Mouse (Mus musculus): ENCODE data around the gene Smim13. TPM values are rescaled to one million over a fixed set of nuclear protein-coding genes. Genes with fewer than 3 reads are reported as not detected.
"Not testable (repeated sequence)": the region's sequence is repeated elsewhere in the genome, so short reads cannot be mapped to it uniquely, and the experiment has no call there.

Gene Smim13
- polyA plus RNA-seq, 1 experiment = 4.1 TPM

DNA sequence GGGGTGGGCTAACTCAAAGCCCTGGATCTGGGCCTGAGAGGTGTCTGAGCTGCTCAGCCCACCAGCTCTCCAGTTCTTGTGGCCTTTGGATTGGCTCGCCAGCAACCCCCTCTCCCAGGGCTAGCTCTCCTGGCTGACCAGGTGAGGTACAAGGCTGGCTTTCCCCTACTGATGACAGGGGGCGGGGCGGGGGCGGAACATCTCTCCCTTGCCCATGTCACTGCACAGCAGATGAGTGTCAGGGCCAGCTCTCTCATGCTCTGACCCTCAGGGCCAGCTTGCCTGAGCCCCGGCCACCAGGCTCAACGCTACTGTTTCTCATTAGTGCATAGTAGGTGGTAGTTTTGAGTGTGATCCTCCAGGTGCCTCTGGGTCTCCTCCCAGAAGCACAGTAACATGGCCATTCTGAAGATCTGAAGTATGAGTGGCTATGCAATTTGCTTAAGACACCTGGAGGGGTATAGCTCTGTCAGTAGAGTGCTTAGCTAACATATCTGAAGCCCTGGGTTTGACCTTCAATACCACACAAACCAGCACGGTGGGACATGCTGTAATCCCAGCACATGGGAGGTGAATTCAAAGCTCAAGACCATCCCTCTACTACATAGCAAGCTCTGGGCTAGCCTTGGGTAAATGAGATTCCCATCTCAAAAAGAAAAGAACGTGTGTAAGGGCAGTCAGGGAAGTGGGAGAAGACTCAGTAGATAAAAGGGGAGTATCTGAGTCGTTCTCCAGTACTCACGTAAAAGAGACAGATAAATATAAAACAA is 11.4 kb upstream of the Smim13 start:
- DNase-seq (ENCODE audit: low read depth) = no peak

DNA sequence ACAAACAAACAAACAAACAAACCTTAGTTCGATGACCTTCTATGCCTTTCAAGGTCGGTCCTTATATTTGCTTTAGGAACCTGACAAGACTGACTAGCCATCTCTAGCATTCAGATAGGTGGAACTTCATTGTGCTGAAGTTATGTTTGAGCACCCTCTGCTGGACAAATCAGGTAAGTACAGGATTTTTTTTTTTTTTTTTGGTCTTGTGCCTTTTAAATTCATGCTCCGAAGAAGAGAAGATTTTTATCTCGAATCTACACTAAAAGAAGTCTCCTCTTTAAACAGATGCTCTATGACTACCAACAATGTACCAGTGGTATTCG is 10.9 kb upstream of the Smim13 start:
- DNase-seq (ENCODE audit: low read depth) = no peak

DNA sequence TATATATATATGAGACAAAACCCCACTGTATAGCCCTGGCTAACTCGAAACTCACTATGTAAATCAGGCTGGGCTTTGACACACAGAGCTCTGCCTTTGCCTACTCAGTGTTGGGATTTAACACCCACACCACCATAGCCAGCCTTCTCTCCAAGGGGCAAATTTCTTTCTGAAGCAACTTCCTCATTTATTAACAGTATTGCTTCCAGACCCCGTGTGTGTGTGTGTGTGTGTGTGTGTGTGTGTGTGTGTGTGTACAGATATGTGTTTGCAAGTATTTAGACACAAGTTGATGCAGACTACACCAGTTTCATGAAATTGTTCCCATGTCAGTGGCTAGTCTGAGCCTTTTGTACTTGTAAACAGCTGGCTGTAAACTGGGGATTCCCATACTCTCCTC is 8.1 kb upstream of the Smim13 start:
- DNase-seq (ENCODE audit: low read depth) = no peak

DNA sequence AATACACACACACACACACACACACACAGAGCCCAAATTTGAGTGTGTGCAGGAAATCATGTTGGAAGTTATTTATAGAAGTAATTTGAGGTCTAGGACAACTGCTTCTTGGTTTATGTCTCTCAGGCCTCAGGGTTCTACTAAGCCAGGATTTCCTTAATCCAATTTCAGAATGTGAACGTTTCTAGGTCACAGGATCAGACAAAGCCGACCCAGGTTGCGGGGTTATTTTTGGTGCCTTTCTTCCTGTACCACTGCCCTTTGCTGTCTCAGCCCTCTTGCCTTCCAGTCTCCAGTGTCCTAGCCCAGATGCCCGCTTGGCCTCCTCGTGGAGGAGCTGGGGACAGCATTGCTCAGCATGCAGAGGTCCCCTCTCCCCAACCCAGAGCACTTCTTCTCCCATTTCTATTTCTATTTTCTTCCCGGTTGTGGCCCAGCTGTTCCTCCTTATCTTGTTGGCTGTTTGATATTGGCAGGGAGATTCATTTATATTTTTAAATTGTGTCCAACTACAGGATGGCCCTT is 5.3 kb upstream of the Smim13 start:
- DNase-seq (ENCODE audit: low read depth) = no peak

DNA sequence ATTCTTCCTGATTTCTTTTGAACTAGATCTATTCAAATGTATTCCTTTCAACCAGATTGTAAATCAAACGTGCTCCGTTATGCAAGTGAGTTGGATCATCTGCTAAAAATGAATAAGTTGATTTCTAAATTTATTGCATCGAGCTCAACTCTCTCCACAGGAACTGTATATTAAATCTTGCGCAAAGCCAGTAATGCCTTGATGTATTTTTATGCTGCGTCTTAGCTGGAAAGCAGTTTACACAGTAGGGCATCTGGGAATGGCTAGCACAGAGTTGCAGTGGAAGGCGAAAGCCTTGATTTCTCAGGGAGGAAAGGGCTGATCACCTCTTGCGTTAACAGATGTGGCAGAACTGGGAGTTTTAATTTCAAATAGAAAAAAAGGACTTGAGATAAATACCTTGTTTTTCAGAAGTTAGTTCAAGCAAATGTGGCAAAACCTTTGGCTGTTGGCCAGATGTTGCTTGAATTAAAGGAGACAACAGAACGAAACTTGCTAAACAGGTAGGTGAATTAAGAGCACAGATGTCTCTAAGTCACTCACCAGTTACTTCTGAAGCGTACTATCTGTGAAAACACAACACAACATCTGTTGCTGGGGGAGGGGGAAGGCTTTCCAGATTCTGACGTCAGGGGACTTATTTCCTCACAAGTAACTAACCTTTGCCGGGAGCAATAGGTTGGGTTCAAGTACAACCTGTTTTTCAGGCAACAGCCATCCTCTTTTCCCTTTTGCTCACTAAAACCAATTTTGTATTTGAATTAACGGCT is 708 bp upstream of the Smim13 start:
- DNase-seq (ENCODE audit: low read depth) = peak; percentile 69

DNA sequence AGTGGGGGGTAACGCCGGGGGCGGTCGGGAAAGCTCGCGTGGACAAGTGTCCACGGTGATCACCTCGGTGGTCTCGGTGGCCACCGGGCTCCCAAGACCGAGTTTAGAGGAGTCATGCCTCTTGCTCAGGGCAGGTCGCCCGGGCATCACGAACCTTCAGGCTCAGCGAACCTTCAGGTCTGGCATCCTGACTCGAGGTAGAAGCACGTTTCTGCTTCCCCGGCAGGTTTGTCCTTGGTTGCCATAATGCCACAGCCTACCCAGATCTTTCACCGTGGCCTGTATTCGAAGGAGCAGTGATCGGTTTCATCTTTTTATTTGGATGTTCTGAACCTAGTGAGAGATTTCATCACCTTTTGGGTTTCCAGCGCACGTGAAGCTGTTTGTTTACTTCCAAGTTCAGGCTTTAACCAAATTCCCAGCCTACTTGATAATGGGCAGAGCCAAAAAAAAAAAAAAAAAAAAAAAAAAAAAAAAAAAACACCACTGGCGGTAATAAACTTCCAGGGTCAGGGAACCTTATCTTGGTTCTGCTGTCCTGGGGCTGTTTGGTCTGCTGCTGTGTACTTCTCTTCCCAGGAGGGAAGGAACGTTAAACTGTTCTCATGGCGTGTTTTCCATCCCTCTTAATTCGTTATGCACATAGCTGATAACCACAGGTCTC is 806 bp downstream of the Smim13 start:
- DNase-seq (ENCODE audit: low read depth) = no peak

DNA sequence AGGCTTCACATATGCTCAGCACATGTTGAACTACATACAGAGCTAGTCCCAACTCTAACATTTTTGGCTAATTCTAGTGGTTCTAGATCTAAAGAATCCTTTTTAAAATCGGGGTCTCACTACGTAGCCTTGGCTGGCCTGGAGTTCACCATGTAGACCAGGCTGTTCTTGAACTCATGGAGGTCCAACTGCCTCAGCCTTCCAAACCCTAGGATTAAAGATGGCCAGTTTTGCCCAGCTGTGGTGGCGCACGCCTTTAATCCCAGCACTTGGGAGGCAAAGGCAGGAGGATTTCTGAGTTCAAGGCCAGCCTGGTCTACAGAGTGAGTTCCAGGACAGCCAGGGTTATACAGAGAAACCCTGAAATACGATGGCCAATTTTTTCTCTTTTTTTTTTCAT is 1.6 kb downstream of the Smim13 start:
- not testable (repeated sequence) for DNase-seq (ENCODE audit: low read depth)

DNA sequence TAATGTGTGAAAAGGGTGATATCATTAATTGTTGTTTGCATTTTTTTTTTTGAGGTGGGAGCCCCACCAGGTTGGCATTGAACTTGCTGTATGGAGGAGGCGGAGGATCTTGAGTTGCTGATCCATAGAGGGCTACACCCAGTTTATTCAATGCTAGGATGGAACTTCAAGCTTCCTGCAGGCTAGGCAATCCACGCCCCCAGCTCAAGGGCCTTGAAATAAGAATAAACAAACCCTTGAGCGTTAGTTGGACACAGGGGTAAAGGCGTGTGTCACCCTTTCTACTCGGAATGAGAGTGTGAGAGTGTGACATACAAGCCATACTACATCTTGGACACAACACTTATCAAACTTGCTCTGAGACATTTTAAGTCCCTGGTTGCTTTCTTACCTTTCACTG is 2.0 kb downstream of the Smim13 start:
- DNase-seq (ENCODE audit: low read depth) = no peak

DNA sequence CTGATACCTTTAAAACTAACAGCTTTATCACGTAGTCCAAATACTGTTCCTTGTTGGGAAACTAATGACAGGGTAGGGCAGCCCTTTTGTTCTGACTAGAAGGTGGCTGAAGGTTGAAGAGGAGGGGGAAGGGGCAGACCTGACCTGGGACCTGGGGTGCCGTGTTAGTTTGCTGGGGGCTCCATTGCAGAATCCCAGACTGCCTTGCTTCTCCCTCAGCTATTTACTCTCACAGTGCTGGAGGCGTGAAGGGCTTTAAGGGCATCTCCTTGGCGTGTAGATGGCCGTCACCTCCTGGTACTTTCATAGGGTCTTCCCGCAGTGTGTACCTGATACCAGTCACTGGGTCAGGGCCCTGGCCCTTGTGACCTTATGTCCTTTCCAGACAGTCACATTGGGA is 2.5 kb downstream of the Smim13 start:
- no peak for DNase-seq (ENCODE audit: low read depth)

DNA sequence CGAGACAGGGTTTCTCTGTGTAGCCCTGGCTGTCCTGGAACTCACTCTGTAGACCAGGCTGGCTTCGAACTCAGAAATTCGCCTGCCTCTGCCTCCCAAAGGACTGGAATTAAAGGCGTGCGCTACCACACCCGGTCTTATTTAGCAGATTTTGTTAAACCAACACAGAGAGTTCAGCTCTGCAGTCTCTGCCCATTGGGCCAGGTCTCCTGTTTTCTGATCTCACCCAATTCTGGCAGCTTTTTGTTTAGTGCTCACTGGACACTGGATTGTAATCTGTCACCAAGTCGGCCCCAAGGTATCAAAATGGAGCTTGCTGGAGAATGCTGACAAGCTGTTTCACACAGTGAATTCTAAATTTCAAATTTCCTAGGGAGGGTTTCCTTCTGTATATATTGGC is 3.1 kb downstream of the Smim13 start:
- DNase-seq (ENCODE audit: low read depth) = no peak

DNA sequence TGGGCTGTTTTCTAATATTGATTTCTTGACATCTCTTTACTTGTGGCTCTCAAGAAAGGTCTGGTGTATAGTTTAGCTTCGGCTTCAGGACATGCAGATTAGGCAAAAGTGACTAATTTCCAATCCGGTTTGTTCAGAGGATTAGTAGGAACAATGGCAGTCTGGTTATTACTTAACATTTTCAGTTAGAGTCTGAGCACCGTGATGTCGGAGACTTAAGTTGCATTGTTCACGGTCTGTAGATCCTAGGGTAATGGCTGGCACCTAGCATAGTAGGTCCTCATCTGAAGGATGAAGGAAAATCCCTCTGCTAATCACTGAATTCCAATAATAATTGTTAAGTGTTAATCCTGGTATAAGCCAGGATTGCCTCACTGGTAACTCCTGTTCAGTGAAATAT is 6.5 kb downstream of the Smim13 start:
- DNase-seq (ENCODE audit: low read depth) = peak; percentile 75

DNA sequence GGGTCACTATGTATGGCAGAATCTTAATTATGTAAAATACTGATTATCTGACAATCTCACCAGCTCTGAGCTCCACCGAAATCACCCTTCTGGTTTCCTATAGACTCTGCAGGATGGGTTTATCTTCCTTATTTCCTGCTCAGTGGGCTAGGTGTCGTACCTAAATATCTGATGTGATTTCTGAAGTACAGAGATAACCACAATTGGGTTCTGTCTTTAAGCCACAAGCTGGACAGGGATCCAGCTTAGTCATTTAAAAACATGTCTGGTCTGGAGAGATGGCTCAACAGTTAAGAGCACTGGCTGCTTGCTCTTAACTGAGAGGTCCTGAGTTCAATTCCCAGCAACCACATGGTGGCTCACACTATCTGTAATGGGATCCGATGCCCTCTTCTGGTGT is 7.3 kb downstream of the Smim13 start:
- DNase-seq (ENCODE audit: low read depth) = no peak

DNA sequence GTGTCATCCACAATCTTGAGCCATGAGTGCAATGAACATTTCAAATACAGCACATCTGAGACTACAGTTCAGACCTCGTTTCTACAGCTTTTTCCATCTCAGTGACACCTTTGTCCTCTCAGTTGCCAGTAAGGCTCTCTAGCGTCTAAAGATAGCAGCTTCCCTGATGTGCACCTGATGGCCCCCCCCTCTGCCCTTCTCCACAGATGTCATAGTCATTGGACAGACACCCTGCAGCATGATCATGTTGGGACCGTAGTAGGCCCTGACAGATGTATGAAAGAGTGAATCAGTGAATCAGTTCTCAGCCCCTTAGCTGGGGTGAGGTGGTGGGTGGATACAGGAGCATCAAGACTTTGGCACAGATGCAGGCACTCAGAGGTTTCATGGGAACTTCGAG is 8.2 kb downstream of the Smim13 start:
- DNase-seq (ENCODE audit: low read depth) = no peak

DNA sequence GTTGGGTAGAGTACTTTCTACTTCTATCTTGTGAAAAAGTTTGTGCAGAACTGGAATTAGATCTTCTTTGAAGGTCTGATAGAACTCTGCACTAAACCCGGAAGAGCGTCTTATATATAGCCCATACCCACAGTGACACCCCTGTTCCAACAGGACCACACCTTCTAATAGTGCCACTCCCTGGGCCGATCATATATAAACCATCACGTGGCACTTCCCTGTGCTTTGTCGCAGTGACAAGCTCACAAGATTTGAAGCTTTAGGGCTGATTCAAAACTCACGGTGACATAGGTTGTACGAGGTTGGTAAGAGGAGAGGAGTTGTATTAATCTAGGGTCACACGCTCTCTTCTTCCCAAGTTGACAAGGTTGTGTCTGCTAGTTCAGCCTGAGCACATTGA is 12.0 kb downstream of the Smim13 start:
- not testable (repeated sequence) for DNase-seq (ENCODE audit: low read depth)

DNA sequence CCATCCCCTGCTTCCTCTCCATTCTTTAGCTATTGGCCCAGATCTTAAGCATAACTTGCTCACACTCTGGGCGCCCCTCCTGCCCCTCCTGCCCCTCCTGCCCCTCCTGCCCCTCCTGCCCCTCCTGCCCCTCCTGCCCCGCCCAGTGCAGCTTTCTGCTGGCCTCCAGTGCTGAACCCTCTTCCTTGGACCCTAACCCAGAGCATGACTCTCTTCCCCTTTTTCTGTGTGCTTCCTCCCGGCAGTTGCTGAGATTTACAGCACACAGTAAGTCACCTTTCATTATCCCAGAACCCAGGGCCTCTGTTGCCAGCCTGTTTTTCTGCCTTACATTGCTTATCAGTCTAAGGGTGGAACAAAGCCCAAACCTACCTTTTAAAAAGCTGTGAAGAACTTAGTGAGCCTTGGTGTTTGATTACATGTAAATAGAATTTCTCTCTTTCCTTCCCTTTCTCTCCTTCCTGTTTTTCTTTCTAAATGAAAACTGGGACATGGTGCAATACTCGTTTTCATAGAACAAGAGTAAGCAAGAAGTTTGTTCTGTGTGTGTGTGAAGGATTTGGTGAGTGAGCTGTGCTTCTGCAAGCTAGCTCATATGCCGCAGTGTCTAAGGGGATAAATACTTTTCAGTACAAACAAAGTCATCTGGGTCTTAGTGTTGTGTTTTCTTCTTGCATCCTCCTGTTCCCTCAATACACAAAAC is 13.8 kb downstream of the Smim13 start:
- no peak for DNase-seq (ENCODE audit: low read depth)

DNA sequence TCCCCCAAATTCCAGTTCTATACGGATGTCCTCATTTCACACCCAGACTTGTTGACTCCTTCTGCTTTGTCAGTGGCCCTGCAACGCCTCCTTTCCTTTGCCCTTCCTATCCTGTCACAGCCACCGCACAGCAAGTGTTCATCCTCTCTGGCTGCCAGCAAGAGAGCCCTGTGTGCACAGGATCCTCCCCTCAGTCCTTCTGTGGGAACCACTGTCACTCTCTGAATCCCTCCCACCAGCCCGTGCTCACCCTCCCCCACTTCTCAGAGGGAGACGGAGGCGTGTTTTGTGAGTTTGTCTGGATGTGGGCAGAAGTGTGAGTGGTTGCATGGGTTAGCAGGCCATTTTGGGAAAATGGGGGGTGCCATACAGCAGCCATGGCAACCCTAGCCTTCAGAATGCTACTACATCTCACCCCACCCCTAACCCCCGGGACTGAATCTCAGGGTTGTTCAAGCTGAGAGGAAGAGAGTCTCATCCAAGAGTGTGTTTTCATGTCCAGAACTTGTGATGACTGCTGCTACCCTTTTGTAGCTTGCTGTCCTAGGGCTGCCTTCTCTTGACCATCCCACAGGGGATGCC is 18.3 kb downstream of the Smim13 start:
- no peak for DNase-seq (ENCODE audit: low read depth)

DNA sequence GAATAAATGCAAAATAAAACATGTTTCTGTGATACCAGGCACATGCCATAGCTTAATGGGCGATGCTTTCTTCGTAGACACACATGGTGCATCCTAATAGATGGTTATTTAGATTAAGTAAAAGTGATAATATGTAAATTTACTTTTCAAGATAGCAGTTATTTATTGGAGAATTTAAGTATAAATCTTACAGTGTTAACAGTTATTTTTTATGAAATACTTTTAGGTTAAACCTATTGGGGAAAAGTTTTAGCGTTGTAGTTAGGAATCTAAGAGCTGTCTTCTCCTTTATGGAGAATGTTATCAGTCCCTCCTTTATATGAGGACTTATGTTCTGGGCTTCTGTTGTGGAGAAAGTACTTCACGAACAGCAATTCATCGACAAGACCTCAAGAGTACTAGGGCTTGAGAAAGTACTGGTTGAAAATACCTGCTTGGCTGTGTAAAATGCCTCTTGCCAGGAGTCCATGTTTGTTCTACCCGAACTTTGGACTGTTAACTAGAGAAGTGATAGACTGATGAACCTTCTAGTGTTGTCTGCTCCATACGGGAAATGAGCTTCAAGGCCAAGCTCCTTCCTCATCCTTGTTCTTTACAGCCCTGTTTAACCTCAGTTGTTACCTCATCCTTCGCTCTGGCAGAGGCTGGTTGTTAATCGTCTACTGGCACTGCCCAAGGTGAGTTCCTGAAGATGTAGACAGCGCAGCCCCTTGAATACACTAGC is 24.4 kb downstream of the Smim13 start, which contains the start of gene Gm17364:
Gene Gm17364 (minus strand): TSS at position 51 of the 724 bp plus-strand sequence.
- no peak for DNase-seq (ENCODE audit: low read depth)

DNA sequence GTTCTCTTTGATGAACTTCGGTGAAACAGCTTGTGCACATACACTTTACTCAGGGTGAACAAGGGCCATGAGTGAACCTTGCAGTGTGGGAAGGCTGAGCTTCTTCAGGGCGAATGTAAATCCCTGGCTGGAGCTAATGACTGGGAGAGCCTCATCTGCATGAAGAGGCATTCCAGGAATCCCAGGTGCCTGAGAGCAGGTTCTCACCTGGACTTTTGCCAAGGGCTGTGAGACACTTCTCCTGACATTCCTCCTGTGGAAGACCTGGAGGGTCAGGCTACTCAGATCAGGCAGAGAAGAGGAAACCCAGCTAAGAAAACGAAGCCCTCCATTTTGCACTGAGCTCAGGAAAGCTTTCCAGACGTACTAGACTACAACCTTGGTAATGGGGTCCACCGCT is 31.1 kb downstream of the Smim13 start:
- DNase-seq (ENCODE audit: low read depth) = no peak

DNA sequence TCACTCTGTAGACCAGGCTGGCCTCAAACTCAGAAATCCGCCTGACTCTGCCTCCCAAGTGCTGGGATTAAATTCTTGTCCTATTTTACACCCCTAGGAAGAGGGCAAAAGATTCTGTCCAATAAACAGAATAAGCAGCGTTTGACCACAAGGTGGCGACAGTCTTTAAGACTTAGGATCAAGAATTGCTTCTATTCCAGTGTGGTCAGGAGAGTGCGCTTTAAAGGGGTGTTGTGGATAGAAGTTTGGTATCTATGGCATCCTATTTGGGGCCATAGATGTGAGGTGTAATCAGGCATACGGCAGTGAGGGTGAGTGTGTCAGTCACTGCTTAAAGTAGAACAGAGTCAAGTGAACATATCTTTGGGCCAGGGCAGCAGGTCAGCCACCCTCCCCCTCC is 33.6 kb downstream of the Smim13 start:
- DNase-seq (ENCODE audit: low read depth) = no peak

DNA sequence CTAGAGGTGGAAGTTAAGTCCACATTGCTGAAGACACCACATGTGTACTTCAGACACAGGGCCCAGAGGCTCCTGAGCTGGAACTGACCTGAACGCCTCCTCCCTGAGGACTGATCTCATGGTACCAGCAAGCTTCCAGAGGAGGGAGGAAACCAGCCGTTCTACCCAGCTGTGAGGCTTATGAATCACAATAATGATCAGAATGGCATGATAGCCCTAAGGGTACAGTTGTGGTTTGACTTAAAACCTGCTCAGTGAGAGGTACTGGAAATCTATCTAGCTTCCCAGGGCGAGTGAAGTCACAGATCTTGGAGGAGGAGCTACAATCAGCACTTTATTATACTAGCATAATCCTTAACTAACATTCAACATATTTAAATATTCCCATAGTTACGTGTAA is 35.8 kb downstream of the Smim13 start:
- no peak for DNase-seq (ENCODE audit: low read depth)

DNA sequence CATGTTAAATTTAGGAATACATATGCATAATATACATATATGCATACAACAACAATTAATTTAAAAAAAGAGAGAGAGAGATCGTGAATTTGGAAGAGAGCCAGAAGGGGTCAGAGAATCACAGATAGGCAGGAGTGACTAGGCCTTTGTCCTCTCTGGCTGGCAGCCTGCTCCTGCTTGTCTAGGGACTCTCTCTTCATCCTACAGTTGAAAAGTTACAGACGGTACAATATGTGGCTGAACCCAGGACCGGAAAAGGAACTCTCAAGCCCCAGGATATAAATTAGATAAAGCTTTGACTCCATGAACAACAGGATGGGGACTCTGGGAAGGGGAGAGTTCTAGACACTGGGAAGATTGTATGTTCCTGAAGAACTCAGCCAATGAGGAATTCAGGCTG is 36.6 kb downstream of the Smim13 start:
- DNase-seq (ENCODE audit: low read depth) = no peak

Data from gonadal fat pad, adult 2 months (tissue).